Mouse (Mus musculus): ENCODE measurements around the gene Tespa1. TPM values are rescaled to one million over a fixed set of nuclear protein-coding genes. Genes with fewer than 3 reads are reported as not detected.

Tespa1 gene
- 172 TPM for polyA plus RNA-seq (2017; shearing (Covaris generic))

DNA sequence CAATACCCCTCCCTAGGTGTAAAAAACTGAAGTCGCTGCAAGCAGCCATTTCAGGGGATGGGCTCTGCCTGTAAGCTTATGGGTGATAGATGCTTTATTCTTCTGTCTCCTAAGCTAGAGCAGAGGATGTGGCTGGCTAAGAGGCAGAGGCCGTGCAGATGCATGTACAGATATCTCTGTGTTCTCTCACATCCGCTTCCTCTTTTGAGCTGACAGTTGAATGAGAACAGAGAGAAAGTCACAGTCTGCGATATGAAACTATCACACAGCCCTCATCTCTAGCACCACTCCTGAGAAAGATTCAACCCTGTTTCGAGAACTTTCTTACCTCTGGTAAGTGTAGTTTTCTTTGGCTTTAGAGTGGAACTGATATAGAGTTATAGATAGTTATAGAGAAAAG is at the start of gene Tespa1:
Gene Tespa1 (plus strand): TSS at position 234 of the 400 bp plus-strand sequence.

GRCm38 (mm10) chr10:130280066-130280465 is 42.6 kb upstream of the Tespa1 start, which contains the start of gene Neurod4:
Neurod4 (minus strand) TSS chr10:130280240.

DNA sequence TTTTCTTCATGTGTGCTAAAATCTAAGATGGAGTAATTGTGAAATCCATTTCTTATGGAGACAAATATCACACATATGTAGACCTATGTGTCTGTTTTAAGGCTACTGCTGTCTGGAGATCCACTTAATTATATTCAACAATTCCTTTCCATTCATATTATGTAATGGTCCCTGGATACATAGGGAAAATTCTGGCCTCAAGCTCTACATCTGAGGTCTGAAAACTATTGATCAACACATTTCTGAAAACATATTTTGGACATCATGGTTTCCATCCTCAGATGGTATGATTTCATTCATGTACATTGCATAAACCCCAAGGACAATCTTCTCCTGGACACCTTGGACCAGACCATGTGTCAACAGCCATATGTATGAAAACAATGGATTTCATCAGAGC is 71.6 kb downstream of the Tespa1 start, which contains the start of gene Vmn2r84:
Gene Vmn2r84 (minus strand): TSS at position 101 of the 400 bp plus-strand sequence.

Other genes with a start within 250 kb of the Tespa1 start
- gene Olfr823, start 207.5 kb upstream of the Tespa1 start, polyA plus RNA-seq (2017; shearing (Covaris generic)), result not detected
- gene Olfr824, start 192.9 kb upstream of the Tespa1 start, polyA plus RNA-seq (2017; shearing (Covaris generic)), result not detected
- gene Olfr825, start 156.1 kb upstream of the Tespa1 start, polyA plus RNA-seq (2017; shearing (Covaris generic)), result not detected
- not detected for gene Olfr826, start 138.7 kb upstream of the Tespa1 start, polyA plus RNA-seq (2017; shearing (Covaris generic))
- not detected for gene Olfr827, start 108.5 kb upstream of the Tespa1 start, polyA plus RNA-seq (2017; shearing (Covaris generic))
- gene Neurod4, start 42.6 kb upstream of the Tespa1 start, polyA plus RNA-seq (2017; shearing (Covaris generic)), result not detected
- gene Vmn2r84, start 71.5 kb downstream of the Tespa1 start, polyA plus RNA-seq (2017; shearing (Covaris generic)), result 0.27 TPM
- not detected for gene Vmn2r85, start 106.8 kb downstream of the Tespa1 start, polyA plus RNA-seq (2017; shearing (Covaris generic))
- 0.06 TPM for gene Vmn2r86, start 133.2 kb downstream of the Tespa1 start, polyA plus RNA-seq (2017; shearing (Covaris generic))
- gene Vmn2r87, start 174.5 kb downstream of the Tespa1 start, polyA plus RNA-seq (2017; shearing (Covaris generic)), result not detected